Mouse (Mus musculus): ENCODE results near the gene Cnn1. TPM values are rescaled to one million over a fixed set of nuclear protein-coding genes. Genes with fewer than 3 reads are reported as not detected.
A peak's percentile ranks its signal among the peaks of the same experiment; 100 is the strongest.
"Not testable (repeated sequence)": the region's sequence is repeated elsewhere in the genome, so short reads cannot be mapped to it uniquely, and the experiment has no call there.

The Cnn1 gene
- total RNA-seq, 2 experiments from 2014 or later = 1.4 to 2.1 TPM

DNA sequence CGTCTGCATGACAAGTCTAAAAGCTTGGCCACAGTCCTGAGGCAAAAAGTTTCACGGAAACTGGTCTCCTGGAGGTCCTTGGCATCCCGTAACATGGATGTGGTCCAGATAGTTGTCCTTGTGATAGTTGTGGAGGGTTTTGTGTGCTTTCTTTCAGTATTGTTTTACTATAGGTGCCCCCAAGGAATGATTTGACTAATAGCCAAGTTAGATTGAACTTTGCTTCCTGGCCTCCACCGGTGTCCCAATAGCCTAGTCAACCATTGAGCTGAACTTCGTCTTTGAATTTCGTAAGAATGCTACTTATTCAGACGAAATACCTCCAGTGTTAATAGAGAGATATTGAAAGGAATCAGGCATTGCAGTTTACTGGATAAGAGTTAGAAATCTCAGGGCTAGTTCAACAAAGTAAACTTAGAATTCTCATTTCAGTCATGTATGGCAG is 51.3 kb downstream of the Cnn1 start:
- DNase-seq; intact Hi-C loops (cut with DNase I): not testable (repeated sequence)

DNA sequence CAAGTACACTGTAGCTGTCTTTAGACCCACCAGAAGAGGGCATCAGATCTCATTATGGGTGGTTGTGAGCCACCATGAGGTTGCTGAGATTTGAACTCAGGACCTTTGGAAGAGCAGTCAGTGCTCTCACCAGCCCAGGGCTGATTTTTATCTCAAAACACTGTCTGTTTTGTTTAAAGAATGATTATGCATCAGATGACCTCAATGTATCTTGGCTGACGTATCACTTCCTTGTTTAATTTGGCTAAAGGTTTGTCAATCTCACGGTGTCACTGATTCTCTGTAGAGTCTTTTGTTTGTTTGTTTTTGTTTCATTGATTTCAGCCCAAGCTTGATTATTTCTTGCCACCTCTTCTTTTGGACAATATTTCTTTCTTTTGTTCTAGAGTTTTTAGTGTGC is 51.9 kb downstream of the Cnn1 start:
- intact Hi-C loops (cut with DNase I) = no loop called here
- DNase-seq = no peak

DNA sequence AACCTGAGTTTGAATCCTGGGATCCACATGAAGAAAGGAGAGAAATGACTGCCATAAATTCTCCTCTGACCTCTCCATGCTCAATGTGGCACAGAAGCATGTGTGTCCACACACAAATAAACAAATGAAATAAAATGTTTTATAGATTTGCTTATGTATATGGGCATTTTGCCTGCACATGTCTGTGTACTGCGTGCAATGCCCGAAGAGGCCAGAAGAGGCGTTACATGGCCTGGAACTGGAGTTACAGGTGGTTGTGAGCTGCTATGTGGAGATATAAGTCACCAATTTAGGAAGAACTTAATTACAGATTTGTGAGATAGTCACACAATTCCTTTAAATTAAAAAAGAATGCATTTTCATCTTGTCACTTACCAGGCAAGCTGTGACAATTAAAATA is 54.8 kb downstream of the Cnn1 start:
- DNase-seq = no peak
- intact Hi-C loops (cut with DNase I) = no loop called here

DNA sequence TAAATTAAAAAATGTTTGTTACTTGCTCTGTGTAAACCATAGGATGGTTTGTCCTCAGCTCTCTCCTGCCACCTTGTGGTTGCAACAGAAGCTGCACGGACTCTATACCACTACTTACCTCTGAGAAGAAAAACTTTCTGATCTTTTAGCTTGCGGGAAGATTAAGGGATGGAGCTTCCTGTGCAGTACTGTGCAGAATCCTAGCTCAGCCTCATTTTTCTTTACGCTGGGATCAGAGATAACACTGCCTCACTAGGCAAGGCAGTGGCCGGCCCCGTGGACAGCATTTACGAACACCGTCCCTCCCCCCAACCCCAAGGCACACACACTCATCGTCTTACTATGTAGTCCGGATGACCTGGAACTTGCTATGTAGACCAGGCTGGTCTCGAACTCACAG is 56.6 kb downstream of the Cnn1 start:
- intact Hi-C loops (cut with DNase I) = no loop called here
- DNase-seq = no peak

DNA sequence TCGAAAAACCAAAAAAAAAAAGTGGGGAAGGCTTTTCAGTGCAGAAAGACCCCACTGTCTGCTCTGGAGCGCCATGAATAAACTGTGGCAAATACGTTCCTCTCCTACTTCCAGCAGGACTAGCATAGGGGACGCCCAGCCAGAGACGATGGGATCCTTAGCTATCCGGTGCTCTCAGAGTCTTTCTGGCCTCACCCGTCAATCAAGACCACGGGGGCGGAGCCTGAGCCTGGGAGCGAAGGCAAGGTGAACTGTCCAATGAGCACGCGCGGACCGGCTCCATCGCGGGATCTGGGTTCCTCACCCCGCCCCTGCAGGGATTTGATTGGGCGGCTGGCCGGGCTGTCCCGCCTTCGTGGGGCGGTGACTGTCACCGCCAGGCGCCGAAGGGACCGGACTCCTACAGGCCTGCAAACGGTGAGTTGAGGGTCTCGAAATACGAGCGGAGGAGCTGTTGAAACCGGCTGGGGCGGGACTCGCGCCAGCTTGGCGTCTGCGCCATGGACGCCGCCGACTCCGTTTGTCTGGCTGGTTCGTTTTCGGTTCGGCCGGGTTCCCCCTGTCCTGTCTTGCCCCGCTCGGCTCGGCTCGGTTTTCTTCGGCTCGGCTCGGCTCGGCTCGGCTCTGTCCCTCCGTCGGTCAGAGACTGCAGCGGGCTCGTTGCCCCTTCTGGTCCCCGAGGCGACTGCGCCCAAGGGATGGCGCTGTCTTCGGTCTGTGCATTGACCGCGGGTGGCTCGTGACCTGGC is 57.7 kb downstream of the Cnn1 start, which contains the start of gene Pigyl:
TSS of gene Pigyl (plus strand) at position 350 of the 749 bp plus-strand sequence.
- intact Hi-C loops (cut with DNase I) = no loop called here
- DNase-seq = peak; percentile 99 to 100

GRCm38 (mm10) chr9:22157516-22158265 is 58.7 kb downstream of the Cnn1 start:
- no peak for DNase-seq
- intact Hi-C loops (cut with DNase I) = no loop called here

Small RNA genes within 50 kb of the gene (microRNA-seq; reads per million reads assigned to microRNA genes)
- gene Mir7084 = 0 reads per million in 2 experiments

Other genes starting within 250 kb of the Cnn1 start
- 10 to 100 TPM; 10.1 to 12.5 TPM for gene Dock6, start 246.6 kb upstream of the Cnn1 start, total RNA-seq (2021)
- gene Rab3d, start 181.0 kb upstream of the Cnn1 start, total RNA-seq (2021) = 1 to 10 TPM; 2.3 to 4.1 TPM
- gene Ccdc159, start 171.7 kb upstream of the Cnn1 start, total RNA-seq (2021) = under 1 TPM in 1 of 2 experiments, not detected in 1; 0.30 TPM
- 10 to 100 TPM in 1 of 2 experiments, 1 to 10 TPM in 1; 7.8 to 10.5 TPM for gene Tmem205, start 171.7 kb upstream of the Cnn1 start, total RNA-seq (2021)
- gene Plppr2, start 162.2 kb upstream of the Cnn1 start, total RNA-seq (2021) = under 1 TPM; 0.49 to 0.64 TPM
- 1 to 10 TPM; 1.4 to 2.2 TPM for gene Swsap1, start 143.5 kb upstream of the Cnn1 start, total RNA-seq (2021)
- under 1 TPM; 0.23 to 0.59 TPM for gene Epor, start 135.7 kb upstream of the Cnn1 start, total RNA-seq (2021)
- under 1 TPM; 0.28 to 0.42 TPM for gene Rgl3, start 109.8 kb upstream of the Cnn1 start, total RNA-seq (2021)
- under 1 TPM in 1 of 2 experiments, not detected in 1; 0.25 TPM for gene Ccdc151, start 96.6 kb upstream of the Cnn1 start, total RNA-seq (2021)
- 10 to 100 TPM; 27.4 to 27.6 TPM for gene Prkcsh, start 96.4 kb upstream of the Cnn1 start, total RNA-seq (2021)
- under 1 TPM in 1 of 2 experiments, not detected in 1; 0.26 TPM for gene Elavl3, start 47.2 kb upstream of the Cnn1 start, total RNA-seq (2021)
- not detected for gene Gm49318, start 28.0 kb upstream of the Cnn1 start, total RNA-seq (2021)
- 1 to 10 TPM; 2.9 to 3.8 TPM for gene Zfp653, start 27.8 kb upstream of the Cnn1 start, total RNA-seq (2021)
- 10 to 100 TPM; 82.2 to 86.9 TPM for gene Ecsit, start 13.8 kb upstream of the Cnn1 start, total RNA-seq (2021)
- gene Elof1, start 18.0 kb downstream of the Cnn1 start, total RNA-seq (2021) = 10 to 100 TPM; 32.5 to 35.3 TPM
- gene Acp5, start 36.5 kb downstream of the Cnn1 start, total RNA-seq (2021) = 1 to 10 TPM; 1.1 to 2.9 TPM
- 10 to 100 TPM; 29.4 to 31.2 TPM for gene Pigyl, start 57.6 kb downstream of the Cnn1 start, total RNA-seq (2021)
- gene Zfp872, start 88.9 kb downstream of the Cnn1 start, total RNA-seq (2021) = not detected
- 1 to 10 TPM; 5.9 to 6.7 TPM for gene Zfp809, start 126.5 kb downstream of the Cnn1 start, total RNA-seq (2021)
- not detected for gene Zfp599, start 160.7 kb downstream of the Cnn1 start, total RNA-seq (2021)
- under 1 TPM; 0.69 to 0.72 TPM for gene Zfp810, start 208.4 kb downstream of the Cnn1 start, total RNA-seq (2021)

Data from gastrocnemius, postnatal 36 days (tissue).